In the genomic region with DNA sequence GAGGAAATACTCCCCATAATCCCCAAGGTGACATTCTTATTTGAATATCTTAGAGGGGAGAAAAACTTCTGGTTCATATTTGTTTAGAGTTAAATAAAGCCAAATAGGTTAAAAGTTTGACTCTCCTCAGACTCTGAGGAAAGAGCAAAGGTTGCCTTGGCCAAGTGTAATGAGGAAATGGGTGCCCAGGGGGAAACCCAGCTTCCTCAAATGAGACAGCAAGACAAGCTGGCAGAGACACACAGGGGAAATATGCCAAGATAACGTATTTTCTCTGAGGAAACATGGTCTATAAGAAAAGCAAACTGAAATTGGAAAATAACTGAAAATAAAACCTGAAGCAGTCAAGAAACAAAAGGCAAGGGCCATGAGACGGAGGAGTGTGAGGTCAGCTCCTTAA, we compare ENCODE assay signal across 18 mouse cellular contexts.
DNase-seq lines count a peak whose midpoint lies in the region; ATAC-seq lines count a peak whose summit lies in the region.
"Had no signal": no experiment of that assay in that cellular context is flagged by ENCODE, and none has a peak within 500 bp of the region (broad histone marks: within the 10 kb centered on the region; RNA-seq: fewer than 3 reads in every experiment).

No protein-coding gene starts in this region.

- no peaks in the 10 kb centered on the region for H3K27me3 ChIP-seq in forebrain, embryonic 16.5 days (replicated peaks; ENCODE audit: control insufficient read depth, insufficient read depth, low read length)
- H3K27me3 ChIP-seq: embryonic facial prominence, embryonic 12.5 days; limb, embryonic 12.5 days had no signal

- H3K9ac ChIP-seq in forebrain, embryonic 16.5 days (replicated peaks; ENCODE audit: low read depth, low read length): no peak overlapping the region
- H3K9ac ChIP-seq: embryonic facial prominence, embryonic 12.5 days; limb, embryonic 12.5 days had no signal

- no peak overlapping the region for H3K27ac ChIP-seq in forebrain, embryonic 16.5 days (ENCODE audit: low read length)
- H3K27ac ChIP-seq: embryonic facial prominence, embryonic 12.5 days; hindbrain, postnatal 0 days; left cerebral cortex, adult 2 months; limb, embryonic 12.5 days had no signal

- H3K4me1 ChIP-seq in forebrain, embryonic 16.5 days (replicated peaks; ENCODE audit: control insufficient read depth, insufficient read depth, low read length): no peaks in the 10 kb centered on the region
- H3K4me1 ChIP-seq: embryonic facial prominence, embryonic 12.5 days; limb, embryonic 12.5 days had no signal

- H3K4me2 ChIP-seq in forebrain, embryonic 16.5 days (ENCODE audit: low read length): no peak overlapping the region
- H3K4me2 ChIP-seq: embryonic facial prominence, embryonic 12.5 days; limb, embryonic 12.5 days had no signal

- no peaks in the 10 kb centered on the region for H3K36me3 ChIP-seq in forebrain, embryonic 16.5 days (ENCODE audit: control insufficient read depth, insufficient read depth)
- H3K36me3 ChIP-seq: embryonic facial prominence, embryonic 12.5 days; limb, embryonic 12.5 days had no signal

- peak; percentile 96 for ATAC-seq in monocyte, adult 5-6 weeks (replicated peaks; ENCODE audit: insufficient number of reproducible peaks, low FRiP score, low TSS enrichment, poor library complexity, severe bottlenecking)
- ATAC-seq in forebrain, embryonic 16.5 days: no peak
- ATAC-seq: hindbrain, postnatal 0 days had no signal

- peak; percentile 4 for DNase-seq in adrenal gland, postnatal 25 days
- no peak for DNase-seq in adrenal gland, adult (ENCODE audit: inconsistent age in 2 of 2, low spot score in 1 of 2)
- peak; percentile 15 for DNase-seq in layer of hippocampus, adult 9-11 months
- DNase-seq in layer of hippocampus, adult 18-20 months (ENCODE audit: low spot score in 2 of 2): no peak
- peak; percentile 16 for DNase-seq in brain, adult 2 months (ENCODE audit: low read depth, low spot score)
- DNase-seq in retina, embryonic 14.5 days (ENCODE audit: low spot score): no peak
- DNase-seq: cerebellum, postnatal 25 days; kidney, adult 8-10 months; kidney, postnatal 4 days; lung, adult 2 months; right cerebral cortex, adult 18-20 months; thymus, postnatal 25 days had no signal

- WGBS in forebrain, embryonic 16.5 days: 64% methylated on average over 2 of the region's 2 CpGs

- no peaks in the 10 kb centered on the region for H3K9me3 ChIP-seq in forebrain, embryonic 16.5 days (ENCODE audit: control insufficient read depth, low read length)
- H3K9me3 ChIP-seq: embryonic facial prominence, embryonic 12.5 days; limb, embryonic 12.5 days had no signal

- no peak overlapping the region for H3K4me3 ChIP-seq in forebrain, embryonic 16.5 days (replicated peaks; ENCODE audit: low read length)
- H3K4me3 ChIP-seq: embryonic facial prominence, embryonic 12.5 days; left cerebral cortex, adult 2 months; limb, embryonic 12.5 days had no signal

Comparison
In these comparisons a context has a peak if more than half of its experiments do, and no peak if none do; other contexts are left out.
1. DNase-seq: peak in adrenal gland, postnatal 25 days (single experiment), layer of hippocampus, adult 9-11 months (single experiment) and brain, adult 2 months (single experiment); none in adrenal gland, adult (0 of 2), layer of hippocampus, adult 18-20 months (0 of 2) and retina, embryonic 14.5 days (single experiment).